Mouse (Mus musculus) heart, embryonic 15.5 days (tissue): ENCODE measurements around the gene Ang5. TPM values are rescaled to one million over a fixed set of nuclear protein-coding genes. Genes with fewer than 3 reads are reported as not detected.
"Not testable (repeated sequence)": the region's sequence is repeated elsewhere in the genome, so short reads cannot be mapped to it uniquely, and the experiment has no call there.

Experiments
- ATAC-seq: fragments of 200-750 bp; cut with Nextera tagmentation; replicated peaks from 2 replicates; pipeline ENCODE4 v1.8.0; 2017; ENCODE audit warnings: low read depth, moderate TSS enrichment; ENCODE audit not compliant: insufficient number of reproducible peaks, insufficient read depth, low FRiP score
- H3K27ac ChIP-seq: fragments of 300-500 bp; sonication (generic); 2 replicates; pipeline ENCODE4 v1.5.1; 2015; ENCODE audit warnings: mild to moderate bottlenecking, inconsistent platforms
- H3K27me3 ChIP-seq: fragments of 300-500 bp; sonication (generic); 2 replicates; pipeline ENCODE4 v1.6.1; 2015; ENCODE audit warnings: inconsistent platforms
- H3K36me3 ChIP-seq: fragments of 300-500 bp; sonication (generic); 2 replicates; pipeline ENCODE4 v1.6.1; 2015; ENCODE audit warnings: mild to moderate bottlenecking, inconsistent platforms
- H3K4me1 ChIP-seq: fragments of 300-500 bp; sonication (generic); replicated peaks from 2 replicates; pipeline ENCODE4 v1.6.1; 2015; ENCODE audit warnings: inconsistent platforms
- H3K4me2 ChIP-seq: fragments of 300-500 bp; sonication (generic); 2 replicates; pipeline ENCODE4 v1.6.1; 2015; ENCODE audit warnings: inconsistent platforms, mild to moderate bottlenecking, moderate library complexity
- H3K4me3 ChIP-seq: fragments of 300-500 bp; sonication (generic); 2 replicates; pipeline ENCODE4 v1.5.1; 2015; ENCODE audit warnings: mild to moderate bottlenecking, inconsistent platforms
- H3K9ac ChIP-seq: fragments of 300-500 bp; sonication (generic); 2 replicates; pipeline ENCODE4 v1.6.1; 2015; ENCODE audit warnings: mild to moderate bottlenecking, inconsistent platforms
- H3K9me3 ChIP-seq: fragments of 300-500 bp; sonication (generic); replicated peaks from 2 replicates; pipeline ENCODE4 v1.6.1; 2016; ENCODE audit warnings: inconsistent platforms
- WGBS: fragments of 180-500 bp; shearing (Covaris S2); methylation state at CpG from one replicate; pipeline ENCODE4 v1.1.7; 2015; ENCODE audit warnings: mixed read lengths; 5-methylcytosine and 5-hydroxymethylcytosine counted together
- polyA plus RNA-seq: library from polyadenylated mRNA; unstranded; fragments of >200 nt; fragmentation: Nextera tagmentation; extraction: Ambion mirVana; gene quantifications from 2 replicates; pipeline ENCODE4 v1.2.1, GENCODE M21; 2015

The Ang5 gene
- polyA plus RNA-seq, result not detected in 2 replicates

- not testable (repeated sequence) for ATAC-seq, H3K27ac ChIP-seq, H3K4me1 ChIP-seq, H3K4me2 ChIP-seq, H3K27me3 ChIP-seq, H3K9ac ChIP-seq, H3K36me3 ChIP-seq, H3K9me3 ChIP-seq, H3K4me3 ChIP-seq
- WGBS, result no CpG with 5 or more reads among the region's 2 CpGs
Observed at GRCm38 (mm10) chr14:43956769-43957168, at the start of gene Ang5. TSS of gene Ang5 (plus strand) at chr14:43957069.

DNA sequence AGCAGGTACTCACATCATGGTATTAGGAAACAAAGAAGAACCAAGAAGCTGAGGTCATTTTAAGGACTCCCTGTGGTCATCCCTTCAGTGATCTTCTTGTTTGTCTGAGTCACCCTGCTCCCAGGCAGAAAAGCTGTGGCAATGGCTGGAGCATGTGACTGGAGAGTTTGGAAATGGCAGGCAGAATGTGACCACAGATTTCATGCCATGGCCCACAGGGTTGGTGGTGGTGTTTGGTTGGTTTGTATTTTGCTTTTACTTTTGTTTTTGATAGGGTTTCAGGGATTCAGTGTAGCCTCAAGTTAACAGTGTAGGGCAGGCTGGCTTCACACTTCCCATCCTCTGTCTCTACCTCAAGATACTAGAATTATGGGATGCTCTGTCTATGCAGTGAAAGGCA, 38.7 kb upstream of the Ang5 start:
- H3K4me2 ChIP-seq, H3K36me3 ChIP-seq, ATAC-seq, H3K4me1 ChIP-seq, H3K9me3 ChIP-seq, H3K9ac ChIP-seq, H3K27me3 ChIP-seq, H3K27ac ChIP-seq, H3K4me3 ChIP-seq: not testable (repeated sequence)

GRCm38 (mm10) chr14:43923459-43923858, 33.4 kb upstream of the Ang5 start, which contains the start of gene Ear10:
TSS of gene Ear10 (minus strand) at chr14:43923559.
- not testable (repeated sequence) for H3K9me3 ChIP-seq, H3K4me2 ChIP-seq, H3K4me1 ChIP-seq, H3K4me3 ChIP-seq, H3K36me3 ChIP-seq, H3K27ac ChIP-seq, ATAC-seq, H3K9ac ChIP-seq, H3K27me3 ChIP-seq
- 67% methylated on average over 3 of the region's 3 CpGs for WGBS

DNA sequence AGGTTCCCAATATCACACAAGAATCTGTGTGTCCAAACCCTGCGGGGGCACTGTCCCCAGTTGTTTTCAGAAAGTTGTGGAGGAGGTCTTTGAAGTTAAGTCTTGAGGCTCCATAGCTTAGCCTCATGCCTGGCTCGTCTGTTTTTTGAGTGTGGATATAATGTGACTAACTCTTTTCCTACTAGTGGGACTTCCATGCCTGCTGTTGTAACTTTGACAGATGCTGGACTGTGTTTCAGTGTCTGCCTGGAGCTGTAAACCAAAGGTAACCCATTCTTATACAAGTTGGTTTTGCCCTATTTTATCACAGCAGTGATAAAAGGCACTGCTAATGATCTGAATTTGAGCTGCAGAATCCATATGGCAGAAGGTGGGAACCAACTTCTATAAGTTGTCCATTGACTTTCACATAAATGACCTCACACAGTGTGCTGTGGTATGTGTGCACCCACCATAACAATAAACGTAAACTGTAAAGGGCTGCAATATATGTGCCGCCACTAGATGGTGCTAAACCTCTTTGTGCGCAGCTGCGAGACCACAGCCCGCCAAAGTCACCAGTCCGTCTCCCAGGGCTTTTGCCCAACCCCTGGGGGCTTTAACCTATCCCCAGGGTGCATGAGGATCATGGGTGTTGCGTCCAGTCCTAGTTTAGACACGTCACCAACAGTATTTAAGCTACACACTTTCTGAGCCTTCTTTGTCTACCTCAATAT, 32.0 kb upstream of the Ang5 start, which contains the start of gene Gm8113:
TSS of gene Gm8113 (plus strand) at position 703 of the 716 bp plus-strand sequence.
- peak; percentile 83 for ATAC-seq
- Histone ChIP-seq H3K9ac (peak within 1 kb of the TSS; percentile 64), H3K4me2 (peak within 1 kb of the TSS; percentile 62), H3K4me3 (peak within 1 kb of the TSS; percentile 62), H3K27ac (peak within 1 kb of the TSS; percentile 93)
- 6% methylated on average over 10 of the region's 10 CpGs for WGBS
- not testable (repeated sequence) for H3K4me1 ChIP-seq, H3K9me3 ChIP-seq, H3K36me3 ChIP-seq, H3K27me3 ChIP-seq

DNA sequence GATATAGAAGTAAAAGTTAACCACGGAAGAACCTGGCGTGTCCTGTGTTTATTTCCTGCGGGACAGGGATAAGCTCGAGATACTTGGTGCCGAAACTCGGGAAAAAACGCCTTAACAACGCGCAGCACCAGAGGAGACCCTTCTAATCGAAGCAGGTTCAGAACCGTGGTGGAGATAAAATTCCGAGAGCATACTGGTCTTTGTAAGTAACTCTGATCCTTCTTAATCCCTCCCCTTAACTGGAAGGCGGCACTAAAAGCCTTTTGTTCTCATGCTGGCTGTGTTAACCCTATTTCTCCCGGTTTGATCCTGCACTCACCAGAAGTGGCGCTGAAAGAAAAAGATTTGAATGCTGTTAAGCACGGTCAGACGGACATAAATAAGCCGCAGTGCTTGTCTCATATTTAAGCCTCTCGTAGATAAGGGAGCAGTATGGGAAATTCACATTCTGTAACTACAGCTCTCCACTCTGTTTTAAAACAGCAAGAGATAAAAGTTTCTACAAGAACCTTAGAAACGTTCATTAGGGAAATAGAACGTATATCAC, 31.4 kb upstream of the Ang5 start:
- not testable (repeated sequence) for H3K27me3 ChIP-seq, H3K9me3 ChIP-seq, H3K36me3 ChIP-seq, ATAC-seq, H3K4me1 ChIP-seq
- Histone ChIP-seq H3K9ac (peak overlapping the region; percentile 64), H3K4me2 (peak overlapping the region; percentile 62), H3K27ac (peak overlapping the region; percentile 93), H3K4me3 (peak overlapping the region; percentile 62)
- 4% methylated on average over 21 of the region's 21 CpGs for WGBS

GRCm38 (mm10) chr14:43932991-43933390, 23.9 kb upstream of the Ang5 start:
- H3K36me3 ChIP-seq, H3K9me3 ChIP-seq, H3K4me3 ChIP-seq, H3K27me3 ChIP-seq, H3K4me2 ChIP-seq, ATAC-seq, H3K27ac ChIP-seq, H3K4me1 ChIP-seq, H3K9ac ChIP-seq: not testable (repeated sequence)
- 12% methylated on average over 8 of the region's 8 CpGs for WGBS

- not testable (repeated sequence) for H3K4me2 ChIP-seq, H3K27me3 ChIP-seq, H3K27ac ChIP-seq, H3K4me3 ChIP-seq, H3K9me3 ChIP-seq, H3K4me1 ChIP-seq, H3K9ac ChIP-seq, H3K36me3 ChIP-seq, ATAC-seq
- 50% methylated on average over 5 of the region's 5 CpGs for WGBS
Observed at GRCm38 (mm10) chr14:43933399-43933798, 23.5 kb upstream of the Ang5 start.

- WGBS, result 35% methylated on average over 2 of the region's 2 CpGs
- H3K4me2 ChIP-seq, H3K27me3 ChIP-seq, H3K9ac ChIP-seq, H3K4me1 ChIP-seq, H3K9me3 ChIP-seq, H3K27ac ChIP-seq, H3K36me3 ChIP-seq, H3K4me3 ChIP-seq, ATAC-seq: not testable (repeated sequence)
Observed at GRCm38 (mm10) chr14:43953382-43953781, 3.5 kb upstream of the Ang5 start.

- not testable (repeated sequence) for H3K27ac ChIP-seq, H3K36me3 ChIP-seq, H3K27me3 ChIP-seq, H3K9me3 ChIP-seq, H3K9ac ChIP-seq, H3K4me1 ChIP-seq, ATAC-seq, H3K4me3 ChIP-seq, H3K4me2 ChIP-seq
- no CpG with 5 or more reads among the region's 1 CpGs for WGBS
Observed at GRCm38 (mm10) chr14:43955074-43955473, 1.8 kb upstream of the Ang5 start.

GRCm38 (mm10) chr14:43983454-43983853, 26.6 kb downstream of the Ang5 start:
- WGBS, result 26% methylated on average over 4 of the region's 4 CpGs
- H3K36me3 ChIP-seq, result no peaks in the 10 kb centered on the region
- no peaks in the 10 kb centered on the region for H3K9me3 ChIP-seq
- H3K27ac ChIP-seq, result peak overlapping the region; percentile 56
- H3K27me3 ChIP-seq, result no peaks in the 10 kb centered on the region
- 0 out of 2 replicates have a peak overlapping the region, but pooled peaks have one; percentile 18 for H3K4me2 ChIP-seq
- H3K9ac ChIP-seq, result no peak overlapping the region
- H3K4me1 ChIP-seq, result peaks cover 5% of the 10 kb centered on the region; the same call in 1 of the 2 replicates
- ATAC-seq, result peak; percentile 70
- no peak overlapping the region for H3K4me3 ChIP-seq

GRCm38 (mm10) chr14:43983897-43984296, 27.0 kb downstream of the Ang5 start:
- Histone ChIP-seq H3K27ac (peak overlapping the region; percentile 56), H3K4me2 (no peak overlapping the region), H3K9ac (no peak overlapping the region), H3K9me3 (no peaks in the 10 kb centered on the region), H3K27me3 (no peaks in the 10 kb centered on the region), H3K4me1 (peaks cover 5% of the 10 kb centered on the region; the same call in 1 of the 2 replicates), H3K4me3 (no peak overlapping the region), H3K36me3 (no peaks in the 10 kb centered on the region)
- 1% methylated on average over 3 of the region's 4 CpGs for WGBS
- ATAC-seq, result peak; percentile 82

DNA sequence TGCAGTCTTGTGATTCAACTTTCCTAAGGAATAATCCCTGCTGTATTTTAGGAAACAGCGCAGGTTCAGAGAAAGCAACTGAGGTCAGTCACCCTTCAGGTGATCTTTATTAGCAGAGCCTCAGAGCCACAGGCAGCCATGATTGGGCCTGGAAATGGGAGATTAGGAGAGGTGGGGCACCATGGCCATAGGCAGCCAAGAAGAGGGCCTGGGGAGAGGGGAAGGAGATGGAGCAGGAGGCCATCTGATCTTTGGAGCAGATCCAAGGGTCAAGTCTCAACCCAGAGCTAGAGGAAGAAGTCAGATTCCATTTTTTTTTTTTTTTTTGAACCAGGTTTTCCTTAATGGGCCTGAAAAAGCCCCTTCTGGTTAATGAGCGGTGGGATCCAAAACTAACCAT, 29.3 kb downstream of the Ang5 start:
- Histone ChIP-seq H3K4me2 (no peak overlapping the region), H3K4me3 (no peak overlapping the region), H3K27ac (no peak overlapping the region), H3K9me3 (no peaks in the 10 kb centered on the region), H3K9ac (no peak overlapping the region), H3K36me3 (no peaks in the 10 kb centered on the region), H3K4me1 (peaks cover 5% of the 10 kb centered on the region; the same call in 1 of the 2 replicates), H3K27me3 (no peaks in the 10 kb centered on the region)
- 92% methylated on average over 2 of the region's 2 CpGs for WGBS
- no peak for ATAC-seq
